Mouse (Mus musculus): ENCODE data around the gene Ddx41.

DNA sequence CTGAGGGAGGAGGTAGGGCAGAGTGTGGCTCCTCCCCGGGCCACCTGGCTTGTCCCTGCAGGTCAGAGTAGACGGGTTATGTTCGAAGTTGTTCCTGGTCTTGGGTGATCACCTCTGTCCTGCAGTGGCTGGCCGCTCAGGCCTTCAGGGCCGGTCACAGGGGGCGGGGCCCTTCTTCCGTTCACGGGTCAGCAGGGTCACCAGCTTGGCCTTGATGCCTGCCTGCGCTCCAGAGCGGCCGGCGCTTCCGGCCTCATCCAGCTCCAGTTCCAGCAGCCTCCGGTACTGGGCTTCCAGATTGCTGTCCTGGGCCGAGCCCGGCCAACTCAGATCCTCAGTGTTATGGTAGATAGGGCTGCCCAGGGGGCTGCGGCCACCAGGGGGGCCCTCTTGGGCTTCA is 13.2 kb downstream of the Ddx41 start:
- no peak for TF ChIP-seq CTCF (IDR thresholded peaks at IDR 0.05; ENCODE audit: extremely low read depth, insufficient read length, insufficient replicate concordance, low read depth, low read length)
- no peak for TF ChIP-seq POLR2A (IDR thresholded peaks at IDR 0.05; ENCODE audit: low read depth, low read length)
